Mouse (Mus musculus) CH12.LX (cell line): ENCODE results near the gene Prr5.

Experiments used
- CTCF ChIP-seq, 2 experiments: IDR thresholded peaks in 1 of 2; conservative IDR thresholded peaks in 1 of 2; 2 replicates each; pipeline ENCODE4 v1.5.1; 2011 to 2012; ENCODE audit warnings: low read depth in 2 of 2, low read length in 2 of 2, improper control_type of control experiment in 1 of 2, inconsistent platforms in 1 of 2, mild to moderate bottlenecking in 1 of 2, moderate library complexity in 1 of 2
- ETS1 ChIP-seq: conservative IDR thresholded peaks from 2 replicates; pipeline ENCODE4 v1.6.1; 2012; ENCODE audit warnings: low read depth, mild to moderate bottlenecking, inconsistent platforms, low read length, improper control_type of control experiment, moderate library complexity
- HCFC1 ChIP-seq: IDR thresholded peaks from 2 replicates; pipeline ENCODE4 v1.6.1; 2012; ENCODE audit warnings: low read depth, mild to moderate bottlenecking, inconsistent platforms, low read length, improper control_type of control experiment
- MAFK ChIP-seq: IDR thresholded peaks from 2 replicates; pipeline ENCODE4 v1.6.1; 2011; ENCODE audit warnings: low read length, improper control_type of control experiment; ENCODE audit not compliant: insufficient replicate concordance
- MAX ChIP-seq: IDR thresholded peaks from 2 replicates; pipeline ENCODE4 v1.6.1; 2011; ENCODE audit warnings: low read length, improper control_type of control experiment
- MXI1 ChIP-seq: IDR thresholded peaks from 2 replicates; pipeline ENCODE4 v1.6.1; 2011; ENCODE audit warnings: mild to moderate bottlenecking, low read depth, low read length, improper control_type of control experiment
- MYC ChIP-seq: IDR thresholded peaks from 2 replicates; pipeline ENCODE4 v1.6.1; 2011; ENCODE audit warnings: low read depth, mild to moderate bottlenecking, improper control_type of control experiment, low read length
- PAX5 ChIP-seq: IDR thresholded peaks from 2 replicates; pipeline ENCODE4 v1.6.1; 2012; ENCODE audit warnings: low read length, inconsistent platforms, mixed read lengths
- POLR2A ChIP-seq: IDR thresholded peaks from 2 replicates; pipeline ENCODE4 v1.6.1; 2011; ENCODE audit warnings: low read depth, mild to moderate bottlenecking, improper control_type of control experiment, low read length
- RCOR1 ChIP-seq: conservative IDR thresholded peaks from 2 replicates; pipeline ENCODE4 v1.6.1; 2012; ENCODE audit warnings: low read depth, mild to moderate bottlenecking, inconsistent platforms, low read length, improper control_type of control experiment
- TBP ChIP-seq: conservative IDR thresholded peaks from 2 replicates; pipeline ENCODE4 v1.6.1; 2011; ENCODE audit warnings: low read depth, low read length, improper control_type of control experiment
- USF1 ChIP-seq: IDR thresholded peaks from 2 replicates; pipeline ENCODE4 v1.6.1; 2014; ENCODE audit warnings: low read depth, mild to moderate bottlenecking, inconsistent platforms, low read length, improper control_type of control experiment
- USF2 ChIP-seq: conservative IDR thresholded peaks from 2 replicates; pipeline ENCODE4 v1.6.1; 2011; ENCODE audit warnings: low read depth, low read length, improper control_type of control experiment
- ZKSCAN1 ChIP-seq: IDR thresholded peaks from 2 replicates; pipeline ENCODE4 v1.6.1; 2012; ENCODE audit warnings: low read depth, inconsistent platforms, low read length, improper control_type of control experiment, borderline replicate concordance

DNA sequence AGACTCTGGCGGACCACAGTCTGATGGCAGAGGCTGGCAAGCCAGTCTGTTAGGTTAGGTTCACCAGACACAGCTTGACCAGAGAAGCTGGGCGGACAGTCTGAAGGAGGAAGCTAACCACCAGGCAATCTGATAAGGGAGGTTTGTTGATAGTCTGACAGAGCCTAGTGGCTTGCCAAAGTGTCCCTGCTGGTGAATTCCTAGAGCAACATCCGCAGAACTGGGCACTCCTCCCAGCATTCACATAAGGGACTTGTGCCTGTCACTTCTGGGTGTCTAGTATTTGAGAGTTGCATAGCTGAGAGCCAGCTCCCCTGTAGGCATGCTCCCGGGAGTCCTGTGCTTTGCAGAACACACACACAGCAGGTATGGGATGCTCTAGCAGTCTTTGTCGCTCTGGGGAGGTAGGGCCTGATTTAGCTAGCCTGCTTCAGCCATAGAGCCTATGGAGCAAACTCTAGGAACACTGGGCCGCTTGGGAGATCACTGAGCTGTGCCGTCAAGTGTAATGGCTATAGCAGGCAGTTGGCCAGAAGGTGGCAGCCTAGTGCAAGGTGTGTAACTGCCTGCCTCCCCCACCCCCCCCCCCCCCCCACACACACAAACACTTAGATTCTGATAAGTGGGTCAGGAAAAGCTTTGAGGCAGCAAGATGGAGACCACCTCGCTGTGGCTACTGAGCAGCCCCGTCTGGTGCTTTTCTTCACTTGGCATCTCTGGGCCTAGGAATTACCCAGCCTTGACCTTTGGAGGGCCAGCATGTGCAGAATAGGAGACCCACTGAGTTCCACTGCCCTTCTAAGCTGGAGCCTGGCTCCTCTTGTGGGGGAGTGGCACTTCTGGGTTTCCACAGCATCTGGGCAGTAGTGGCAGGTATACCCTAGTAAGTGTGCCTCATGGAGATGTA, 2.2 kb downstream of the Prr5 start:
- TF ChIP-seq USF2 = no peak
- TF ChIP-seq CTCF (conservative IDR thresholded peaks at IDR 0.05 in 1 of 2, IDR thresholded peaks at IDR 0.05 in 1 of 2; ENCODE audit: low read depth in 2 of 2, low read length in 2 of 2) = peak in 1 of 2 experiments; percentile 72; a peak in 2 of 4 replicates
- no peak for TF ChIP-seq MAX
- no peak for TF ChIP-seq MAFK
- no peak for TF ChIP-seq ZKSCAN1
- no peak for TF ChIP-seq MYC
- no peak for TF ChIP-seq POLR2A
- TF ChIP-seq PAX5 = no peak
- TF ChIP-seq TBP = no peak
- no peak for TF ChIP-seq HCFC1
- TF ChIP-seq MXI1 = no peak
- no peak for TF ChIP-seq RCOR1
- TF ChIP-seq USF1 = no peak
- no peak for TF ChIP-seq ETS1
